Mouse (Mus musculus) ovary, postnatal 36 days (tissue): ENCODE measurements at regions not wholly inside any gene's neighbourhood (a gene's known extent, or its start where the extent isn't known, plus 50 kb on each side); places are given as distances from the start of the nearest gene placed in this dataset.
A peak's percentile ranks its signal among the peaks of the same experiment; 100 is the strongest.

Experiments used
- DNase-seq: peaks from one replicate; pipeline ENCODE4 v3.0.0; 2022; ENCODE audit warnings: low spot score, mixed read lengths

GRCm38 (mm10) chrX:12888708-12889481 lies 127.0 kb upstream of the Med14 start:
- no peak for DNase-seq

- DNase-seq = no peak
Measured at GRCm38 (mm10) chrX:12888010-12888707, 126.3 kb upstream of the Med14 start.

GRCm38 (mm10) chrX:12887516-12887915 lies 125.6 kb upstream of the Med14 start:
- no peak for DNase-seq

- DNase-seq = no peak
Measured at GRCm38 (mm10) chrX:12886160-12887048, 124.5 kb upstream of the Med14 start.

- no peak for DNase-seq
Measured at GRCm38 (mm10) chrX:12879233-12879632, 117.4 kb upstream of the Med14 start.

- no peak for DNase-seq
Measured at GRCm38 (mm10) chrX:12877506-12877905, 115.6 kb upstream of the Med14 start.

GRCm38 (mm10) chrX:12873698-12874144 lies 111.8 kb upstream of the Med14 start:
- peak; percentile 73 for DNase-seq

- DNase-seq = no peak
Measured at GRCm38 (mm10) chrX:12873230-12873629, 111.4 kb upstream of the Med14 start.

- no peak for DNase-seq
Measured at GRCm38 (mm10) chrX:12866885-12867498, 105.1 kb upstream of the Med14 start.

- no peak for DNase-seq
Measured at GRCm38 (mm10) chrX:12866176-12866575, 104.3 kb upstream of the Med14 start.

GRCm38 (mm10) chrX:12860168-12860567 lies 98.3 kb upstream of the Med14 start:
- no peak for DNase-seq

GRCm38 (mm10) chrX:12858757-12859156 lies 96.9 kb upstream of the Med14 start:
- no peak for DNase-seq

GRCm38 (mm10) chrX:12857881-12858755 lies 96.2 kb upstream of the Med14 start:
- peak; percentile 29 for DNase-seq

GRCm38 (mm10) chrX:12855425-12855824 lies 93.6 kb upstream of the Med14 start:
- no peak for DNase-seq

- no peak for DNase-seq
Measured at GRCm38 (mm10) chrX:12851684-12852083, 89.8 kb upstream of the Med14 start.

- no peak for DNase-seq
Measured at GRCm38 (mm10) chrX:12844431-12844830, 82.6 kb upstream of the Med14 start.

GRCm38 (mm10) chrX:12841021-12841325 lies 79.1 kb upstream of the Med14 start:
- no peak for DNase-seq

- DNase-seq = peak; percentile 84
Measured at GRCm38 (mm10) chrX:12840160-12841020, 78.5 kb upstream of the Med14 start.

GRCm38 (mm10) chrX:12839406-12840159 lies 77.7 kb upstream of the Med14 start:
- peak; percentile 18 for DNase-seq
